Mouse (Mus musculus) forebrain, embryonic 11.5 days (tissue): ENCODE measurements at regions not wholly inside any gene's neighbourhood (a gene's known extent, or its start where the extent isn't known, plus 50 kb on each side); places are given as distances from the start of the nearest gene placed in this dataset.

Source experiments
- ATAC-seq: fragments of 200-750 bp; cut with Nextera tagmentation; replicated peaks from 2 replicates; pipeline ENCODE4 v1.8.0; 2017; ENCODE audit warnings: moderate TSS enrichment; ENCODE audit not compliant: low FRiP score
- DNase-seq: peaks from one replicate; pipeline ENCODE4 v3.0.0-alpha.2; 2017; ENCODE audit warnings: low spot score
- H3K27ac ChIP-seq: fragments of 300-500 bp; sonication (generic); 2 replicates; pipeline ENCODE4 v1.5.1; 2014; ENCODE audit warnings: low read depth, low read length
- H3K27me3 ChIP-seq: fragments of 300-500 bp; sonication (generic); 2 replicates; pipeline ENCODE4 v1.6.1; 2014; ENCODE audit warnings: mild to moderate bottlenecking, low read length, mixed read lengths; ENCODE audit not compliant: control insufficient read depth, insufficient read depth
- H3K36me3 ChIP-seq: fragments of 300-500 bp; sonication (generic); 2 replicates; pipeline ENCODE4 v1.6.1; 2014; ENCODE audit warnings: mild to moderate bottlenecking, low read length, moderate library complexity, mixed read lengths; ENCODE audit not compliant: control insufficient read depth, insufficient read depth
- H3K4me1 ChIP-seq: fragments of 300-500 bp; sonication (generic); replicated peaks from 2 replicates; pipeline ENCODE4 v1.6.1; 2014; ENCODE audit warnings: low read length, mixed read lengths; ENCODE audit not compliant: control insufficient read depth, insufficient read depth
- H3K4me2 ChIP-seq: fragments of 300-500 bp; sonication (generic); 2 replicates; pipeline ENCODE4 v1.6.1; 2014; ENCODE audit warnings: low read depth, mild to moderate bottlenecking, low read length, moderate library complexity, mixed read lengths; ENCODE audit not compliant: severe bottlenecking
- H3K4me3 ChIP-seq: fragments of 300-500 bp; sonication (generic); 2 replicates; pipeline ENCODE4 v1.5.1; 2014; ENCODE audit warnings: low read depth, low read length
- H3K9ac ChIP-seq: fragments of 300-500 bp; sonication (generic); 2 replicates; pipeline ENCODE4 v1.6.1; 2014; ENCODE audit warnings: low read length
- H3K9me3 ChIP-seq: fragments of 300-500 bp; sonication (generic); 2 replicates; pipeline ENCODE4 v1.6.1; 2016; ENCODE audit warnings: low read length, mixed read lengths; ENCODE audit not compliant: control insufficient read depth
- WGBS: fragments of 180-500 bp; shearing (Covaris S2); extraction: QIAGEN DNeasy Blood & Tissue Kit; methylation state at CpG from one replicate; pipeline ENCODE4 v1.1.7; 2014; 5-methylcytosine and 5-hydroxymethylcytosine counted together

- 79% methylated on average over 2 of the region's 2 CpGs for WGBS
Observed at GRCm38 (mm10) chr8:30982814-30983213, 2445.7 kb upstream of the 5930422O12Rik start.

GRCm38 (mm10) chr8:30988051-30988450 lies 2440.5 kb upstream of the 5930422O12Rik start:
- 76% methylated on average over 5 of the region's 5 CpGs for WGBS
- H3K27ac ChIP-seq: no peak overlapping the region
- H3K36me3 ChIP-seq: no peaks in the 10 kb centered on the region
- H3K4me1 ChIP-seq: no peaks in the 10 kb centered on the region
- DNase-seq (no peak), ATAC-seq (no peak)
- H3K4me3 ChIP-seq: no peak overlapping the region
- no peak overlapping the region for H3K9ac ChIP-seq
- H3K4me2 ChIP-seq: no peak overlapping the region
- H3K9me3 ChIP-seq: no peaks in the 10 kb centered on the region
- no peaks in the 10 kb centered on the region for H3K27me3 ChIP-seq

More at GRCm38 (mm10) chr8:30982814-30983213, 2445.7 kb upstream of the 5930422O12Rik start:
- Histone ChIP-seq H3K9ac (no peak overlapping the region), H3K4me3 (no peak overlapping the region), H3K36me3 (no peaks in the 10 kb centered on the region), H3K9me3 (no peaks in the 10 kb centered on the region), H3K4me1 (no peaks in the 10 kb centered on the region), H3K4me2 (no peak overlapping the region), H3K27ac (no peak overlapping the region), H3K27me3 (no peaks in the 10 kb centered on the region)
- ATAC-seq (no peak), DNase-seq (no peak)

- no peak for ATAC-seq
- Histone ChIP-seq H3K4me3 (no peak overlapping the region), H3K4me2 (no peak overlapping the region), H3K9me3 (no peaks in the 10 kb centered on the region), H3K9ac (no peak overlapping the region), H3K4me1 (peaks cover 3% of the 10 kb centered on the region; the same call in 1 of the 2 replicates), H3K27me3 (no peaks in the 10 kb centered on the region), H3K36me3 (no peaks in the 10 kb centered on the region), H3K27ac (no peak overlapping the region)
- 88% methylated on average over 9 of the region's 9 CpGs for WGBS
- DNase-seq: no peak
Observed at GRCm38 (mm10) chr8:30998657-30999056, 2429.9 kb upstream of the 5930422O12Rik start.

- Histone ChIP-seq H3K36me3 (no peaks in the 10 kb centered on the region), H3K4me3 (no peak overlapping the region), H3K27me3 (no peaks in the 10 kb centered on the region), H3K9ac (no peak overlapping the region), H3K4me2 (no peak overlapping the region), H3K9me3 (no peaks in the 10 kb centered on the region), H3K4me1 (peaks cover 3% of the 10 kb centered on the region; the same call in 1 of the 2 replicates), H3K27ac (no peak overlapping the region)
- ATAC-seq: no peak
- DNase-seq: no peak
- WGBS: 76% methylated on average over 6 of the region's 6 CpGs
Observed at GRCm38 (mm10) chr8:31000120-31000519, 2428.4 kb upstream of the 5930422O12Rik start.

- H3K27me3 ChIP-seq: no peaks in the 10 kb centered on the region
- H3K4me2 ChIP-seq: no peak overlapping the region
- no peaks in the 10 kb centered on the region for H3K9me3 ChIP-seq
- ATAC-seq (peak; percentile 80), DNase-seq (peak; percentile 79)
- H3K9ac ChIP-seq: no peak overlapping the region
- no peak overlapping the region for H3K27ac ChIP-seq
- no peaks in the 10 kb centered on the region for H3K36me3 ChIP-seq
- H3K4me3 ChIP-seq: no peak overlapping the region
- peaks cover 3% of the 10 kb centered on the region; the same call in 1 of the 2 replicates for H3K4me1 ChIP-seq
- 9% methylated on average over 5 of the region's 5 CpGs for WGBS
Observed at GRCm38 (mm10) chr8:31001980-31002730, 2426.4 kb upstream of the 5930422O12Rik start.

- H3K9ac ChIP-seq: no peak overlapping the region
- no peak overlapping the region for H3K4me2 ChIP-seq
- WGBS: 58% methylated on average over 8 of the region's 8 CpGs
- H3K27me3 ChIP-seq: no peaks in the 10 kb centered on the region
- no peak overlapping the region for H3K4me3 ChIP-seq
- no peak overlapping the region for H3K27ac ChIP-seq
- ATAC-seq: no peak
- no peaks in the 10 kb centered on the region for H3K9me3 ChIP-seq
- H3K36me3 ChIP-seq: no peaks in the 10 kb centered on the region
- no peaks in the 10 kb centered on the region for H3K4me1 ChIP-seq
- DNase-seq: no peak
Observed at GRCm38 (mm10) chr8:31008309-31008708, 2420.2 kb upstream of the 5930422O12Rik start.

- Histone ChIP-seq H3K36me3 (no peaks in the 10 kb centered on the region), H3K4me3 (no peak overlapping the region), H3K9ac (no peak overlapping the region), H3K27me3 (no peaks in the 10 kb centered on the region), H3K9me3 (no peaks in the 10 kb centered on the region), H3K27ac (no peak overlapping the region), H3K4me1 (no peaks in the 10 kb centered on the region), H3K4me2 (no peak overlapping the region)
- DNase-seq (no peak), ATAC-seq (0 out of 2 replicates have a peak, but pooled peaks have one; percentile 56)
- WGBS: 78% methylated on average over 11 of the region's 11 CpGs
Observed at GRCm38 (mm10) chr8:31012068-31012467, 2416.4 kb upstream of the 5930422O12Rik start.

- Histone ChIP-seq H3K4me1 (peaks cover under 1% of the 10 kb centered on the region; the same call in 1 of the 2 replicates), H3K36me3 (no peaks in the 10 kb centered on the region), H3K4me3 (peak overlapping the region; percentile 17), H3K9ac (peak overlapping the region; percentile 40; the same call in 1 of the 2 replicates), H3K27ac (peak overlapping the region; percentile 37; the same call in 1 of the 2 replicates), H3K4me2 (peak overlapping the region; percentile 47), H3K27me3 (no peaks in the 10 kb centered on the region; the same call in 1 of the 2 replicates), H3K9me3 (no peaks in the 10 kb centered on the region)
- DNase-seq (peak; percentile 92), ATAC-seq (peak; percentile 90)
- 6% methylated on average over 24 of the region's 24 CpGs for WGBS
Observed at GRCm38 (mm10) chr8:31031721-31032591, 2396.6 kb upstream of the 5930422O12Rik start.
